Mouse (Mus musculus) limb, embryonic 10.5 days (tissue): ENCODE results near the gene Fos. TPM values are rescaled to one million over a fixed set of nuclear protein-coding genes. Genes with fewer than 3 reads are reported as not detected.

Experiments used
- DNase-seq: peaks from one replicate; pipeline ENCODE4 v3.0.0-alpha.2; 2017; ENCODE audit warnings: low spot score
- H3K27ac ChIP-seq: fragments of 300-500 bp; sonication (generic); 2 replicates; pipeline ENCODE4 v1.5.1; 2016; ENCODE audit warnings: mild to moderate bottlenecking
- H3K27me3 ChIP-seq: fragments of 300-500 bp; sonication (generic); 2 replicates; pipeline ENCODE4 v1.6.1; 2016; ENCODE audit warnings: low read depth, mild to moderate bottlenecking; ENCODE audit not compliant: poor library complexity, severe bottlenecking
- H3K36me3 ChIP-seq: fragments of 300-500 bp; sonication (generic); 2 replicates; pipeline ENCODE4 v1.6.1; 2016; ENCODE audit warnings: mild to moderate bottlenecking, moderate library complexity
- H3K4me1 ChIP-seq: fragments of 300-500 bp; sonication (generic); 2 replicates; pipeline ENCODE4 v1.6.1; 2016
- H3K4me3 ChIP-seq: fragments of 300-500 bp; sonication (generic); 2 replicates; pipeline ENCODE4 v1.5.1; 2016; ENCODE audit warnings: mild to moderate bottlenecking, moderate library complexity
- H3K9me3 ChIP-seq: fragments of 300-500 bp; sonication (generic); replicated peaks from 2 replicates; pipeline ENCODE4 v1.6.1; 2016; ENCODE audit warnings: mild to moderate bottlenecking
- WGBS: fragments of 180-500 bp; shearing (Covaris S2); methylation state at CpG from one replicate; pipeline ENCODE4 v1.1.7; 2016; 5-methylcytosine and 5-hydroxymethylcytosine counted together
- polyA plus RNA-seq: library from polyadenylated mRNA; unstranded; fragments of >200 nt; fragmentation: Nextera tagmentation; extraction: Ambion mirVana; gene quantifications from 2 replicates; pipeline ENCODE4 v1.2.1, GENCODE M21; 2016

The Fos gene
- polyA plus RNA-seq, 1 experiment from 2014 or later: 0.76 TPM

GRCm38 (mm10) chr12:85484655-85485054 lies 11.0 kb downstream of the Fos start:
- Histone ChIP-seq H3K4me3 (no peak overlapping the region), H3K27me3 (0 out of 2 replicates have a peak, but pooled peaks cover 4% of the 10 kb centered on the region), H3K9me3 (no peaks in the 10 kb centered on the region), H3K36me3 (no peaks in the 10 kb centered on the region), H3K27ac (no peak overlapping the region), H3K4me1 (peaks cover 25% of the 10 kb centered on the region)
- DNase-seq: no peak
- WGBS: 82% methylated on average over 2 of the region's 2 CpGs

DNA sequence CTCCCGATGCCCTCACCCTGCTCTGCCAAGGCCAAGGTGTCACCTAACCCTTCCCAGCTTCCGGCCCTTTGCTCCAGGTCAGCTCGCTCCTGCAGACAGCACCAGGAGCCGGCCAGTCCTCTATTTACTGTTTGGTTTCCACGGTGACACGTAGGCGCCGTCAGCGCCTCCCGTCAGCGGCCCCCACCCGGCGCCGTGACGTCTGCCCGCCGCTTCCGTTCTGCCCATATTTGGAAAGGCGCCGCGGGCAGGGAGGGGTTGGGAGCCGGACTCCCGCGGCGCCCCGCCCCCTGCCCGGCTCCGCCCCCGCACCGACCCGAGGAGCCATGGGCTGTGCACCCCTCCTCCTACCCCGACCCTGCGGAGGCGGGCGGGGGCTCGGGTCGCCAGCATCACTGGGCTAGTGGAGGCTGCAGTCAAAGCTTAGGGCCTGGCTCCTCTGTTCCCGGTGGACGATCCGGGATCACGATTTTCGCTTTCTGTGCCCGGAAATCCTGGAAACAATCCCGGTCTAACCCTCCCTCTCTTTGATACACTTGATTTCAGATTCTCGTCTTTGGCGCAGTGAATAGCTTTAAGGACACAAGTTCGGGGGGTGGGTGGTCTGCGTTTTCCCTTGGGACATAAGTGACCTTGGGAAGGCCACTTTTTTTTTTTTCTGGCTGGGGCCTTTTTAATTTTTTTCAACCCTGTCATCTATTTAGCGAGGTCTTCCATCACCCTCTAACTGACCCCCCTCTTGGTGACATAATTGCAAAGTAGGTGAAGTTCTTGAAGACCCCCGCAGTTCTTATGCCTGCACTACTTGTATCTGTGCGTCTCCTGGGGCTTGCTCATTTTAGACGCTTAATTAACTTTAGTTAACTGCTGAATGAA lies 12.4 kb downstream of the Fos start:
- DNase-seq: peak; percentile 98
- under 1% methylated on average over 52 of the region's 52 CpGs for WGBS
- H3K4me1 ChIP-seq: peaks cover 22% of the 10 kb centered on the region
- peak overlapping the region; percentile 58 for H3K4me3 ChIP-seq
- H3K27ac ChIP-seq: peak overlapping the region; percentile 87
- H3K36me3 ChIP-seq: no peaks in the 10 kb centered on the region
- no peaks in the 10 kb centered on the region for H3K9me3 ChIP-seq
- H3K27me3 ChIP-seq: peaks cover 10% of the 10 kb centered on the region; the same call in 1 of the 2 replicates

GRCm38 (mm10) chr12:85486766-85487069 lies 13.0 kb downstream of the Fos start:
- Histone ChIP-seq H3K9me3 (no peaks in the 10 kb centered on the region), H3K4me3 (peak overlapping the region; percentile 58), H3K27ac (peak overlapping the region; percentile 87), H3K36me3 (no peaks in the 10 kb centered on the region), H3K27me3 (peaks cover 10% of the 10 kb centered on the region; the same call in 1 of the 2 replicates), H3K4me1 (peaks cover 24% of the 10 kb centered on the region)
- DNase-seq: peak; percentile 63
- 2% methylated on average over 20 of the region's 20 CpGs for WGBS

- peak; percentile 82 for DNase-seq
- Histone ChIP-seq H3K9me3 (no peaks in the 10 kb centered on the region), H3K36me3 (no peaks in the 10 kb centered on the region), H3K27ac (peak overlapping the region; percentile 25; the same call in 1 of the 2 replicates), H3K4me1 (peaks cover 31% of the 10 kb centered on the region), H3K4me3 (peak overlapping the region; percentile 58), H3K27me3 (peaks cover 10% of the 10 kb centered on the region; the same call in 1 of the 2 replicates)
- WGBS: 2% methylated on average over 12 of the region's 12 CpGs
Measured at GRCm38 (mm10) chr12:85487545-85488141, 14.0 kb downstream of the Fos start.

DNA sequence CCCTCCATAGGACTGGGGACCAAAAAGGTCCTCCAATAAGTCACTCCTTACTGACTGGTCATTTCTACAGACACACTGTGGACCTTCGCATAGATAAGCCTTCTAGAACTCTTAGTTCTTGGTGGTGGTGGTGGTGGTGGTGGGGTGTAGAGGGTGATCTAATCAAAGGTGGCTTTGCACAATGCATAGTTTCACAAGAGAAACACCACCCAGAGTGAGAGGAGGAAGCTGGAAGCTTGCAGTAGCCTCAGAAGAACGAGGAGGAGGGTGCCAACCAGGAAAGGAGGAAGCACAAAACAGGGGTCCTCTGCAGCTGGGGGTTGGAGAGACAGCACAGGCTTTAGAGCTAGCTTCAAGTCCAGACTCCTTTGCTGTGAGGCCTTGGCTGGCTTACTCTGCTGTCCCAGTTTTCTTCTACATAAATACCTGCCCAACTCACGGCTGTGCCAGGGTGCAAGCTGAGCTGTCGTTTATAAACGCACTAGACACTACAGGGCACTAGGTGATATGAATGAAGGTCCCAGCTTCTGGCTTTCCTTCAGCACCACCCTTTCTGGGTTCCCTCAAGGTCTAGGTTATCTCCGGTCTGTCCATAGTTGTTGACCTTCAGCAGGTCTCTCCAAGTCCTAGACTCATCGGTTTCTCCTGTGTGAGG lies 15.7 kb downstream of the Fos start:
- 83% methylated on average over 7 of the region's 7 CpGs for WGBS
- H3K36me3 ChIP-seq: no peaks in the 10 kb centered on the region
- no peak for DNase-seq
- H3K4me3 ChIP-seq: no peak overlapping the region
- no peak overlapping the region for H3K27ac ChIP-seq
- no peaks in the 10 kb centered on the region for H3K9me3 ChIP-seq
- H3K27me3 ChIP-seq: peaks cover 10% of the 10 kb centered on the region; the same call in 1 of the 2 replicates
- peaks cover 31% of the 10 kb centered on the region for H3K4me1 ChIP-seq

DNA sequence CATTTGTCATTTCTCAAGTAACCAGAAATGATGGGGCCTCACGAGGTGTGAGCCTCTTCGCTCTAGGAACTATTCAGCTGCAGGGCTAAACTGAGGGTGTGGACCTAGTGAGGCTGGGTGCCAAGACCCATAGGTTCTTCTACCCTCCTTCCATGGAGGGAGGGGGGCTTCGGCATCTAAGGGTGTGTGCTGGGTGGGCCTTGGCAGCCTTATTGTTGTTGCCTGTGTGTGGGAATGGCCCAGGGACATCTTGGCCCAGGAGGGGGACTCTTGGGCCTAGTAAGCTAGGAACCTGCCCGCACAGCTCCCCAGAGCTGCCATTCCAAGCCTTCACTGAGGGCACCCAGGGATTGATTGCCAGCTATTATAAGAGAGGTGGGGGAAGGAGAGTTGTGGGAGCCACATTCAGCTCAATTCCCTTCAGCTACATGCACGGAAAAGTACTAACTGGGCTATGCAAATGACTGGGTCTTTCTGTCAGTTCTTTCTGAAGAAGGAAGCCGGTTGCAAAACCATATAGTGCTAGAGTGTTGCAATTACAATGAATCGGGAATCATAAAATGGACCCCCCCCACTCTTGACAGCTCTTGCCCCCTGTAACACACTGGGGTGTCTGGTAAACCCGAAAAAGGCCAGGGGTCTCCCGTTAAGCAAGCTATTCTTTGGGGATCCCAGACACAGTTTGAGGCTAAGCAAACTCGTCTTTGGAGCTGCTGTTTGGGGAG lies 16.6 kb downstream of the Fos start:
- 77% methylated on average over 10 of the region's 10 CpGs for WGBS
- DNase-seq: no peak
- H3K4me3 ChIP-seq: no peak overlapping the region
- peaks cover 29% of the 10 kb centered on the region for H3K4me1 ChIP-seq
- H3K27ac ChIP-seq: no peak overlapping the region
- H3K36me3 ChIP-seq: no peaks in the 10 kb centered on the region
- no peaks in the 10 kb centered on the region for H3K9me3 ChIP-seq
- H3K27me3 ChIP-seq: peaks cover 10% of the 10 kb centered on the region; the same call in 1 of the 2 replicates

DNA sequence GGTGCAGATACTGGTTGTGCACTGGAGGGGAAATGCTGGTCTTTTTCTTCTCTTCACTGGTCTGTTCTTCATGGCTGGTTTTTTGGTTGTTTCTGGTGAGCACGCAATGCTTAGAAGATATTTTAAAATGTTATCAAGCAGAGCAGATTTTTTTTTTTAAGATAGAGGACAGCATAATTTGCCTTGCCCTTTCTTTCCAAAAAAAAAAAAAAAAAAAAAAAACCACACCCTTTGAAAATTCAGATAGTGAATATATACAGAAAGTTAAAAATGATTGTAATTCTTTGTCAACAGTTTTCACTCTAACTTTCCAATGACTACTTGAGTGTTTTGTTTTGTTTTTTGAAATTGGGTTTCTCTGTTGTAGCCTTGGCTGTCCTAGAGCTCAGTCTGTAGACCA lies 17.3 kb downstream of the Fos start:
- H3K27me3 ChIP-seq: peaks cover 10% of the 10 kb centered on the region; the same call in 1 of the 2 replicates
- no peaks in the 10 kb centered on the region for H3K9me3 ChIP-seq
- H3K4me1 ChIP-seq: peaks cover 25% of the 10 kb centered on the region
- no peak for DNase-seq
- WGBS: 96% methylated on average over 1 of the region's 1 CpGs
- no peaks in the 10 kb centered on the region for H3K36me3 ChIP-seq
- no peak overlapping the region for H3K27ac ChIP-seq
- no peak overlapping the region for H3K4me3 ChIP-seq

DNA sequence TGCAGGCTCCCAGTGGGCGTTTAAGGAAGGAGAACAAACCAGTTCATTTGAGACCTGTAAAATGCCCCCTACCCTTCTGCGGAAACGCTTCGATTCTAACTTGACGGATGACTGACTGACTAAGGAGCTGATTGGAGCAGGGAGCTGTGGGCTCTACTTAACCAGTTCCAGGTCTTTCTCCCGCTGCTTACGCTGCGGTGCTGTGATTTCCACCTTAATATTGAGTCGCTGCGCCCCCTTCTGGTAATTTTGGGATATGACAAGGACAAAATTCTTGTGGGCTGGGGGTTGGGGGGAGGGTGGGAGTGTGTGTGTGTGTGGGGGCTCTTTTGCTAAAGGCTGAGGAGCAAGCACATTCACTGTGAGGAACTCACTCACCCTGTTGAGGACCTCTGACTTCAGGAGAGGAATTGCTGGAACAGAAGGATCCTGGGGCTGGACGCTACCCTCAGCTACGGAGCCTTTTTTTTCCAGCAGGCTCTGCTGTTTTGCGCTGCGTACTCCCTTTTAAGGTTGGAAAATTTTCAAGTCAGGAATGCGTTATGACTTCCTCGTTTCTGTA lies 18.5 kb downstream of the Fos start:
- peak overlapping the region; percentile 31 for H3K4me3 ChIP-seq
- H3K27me3 ChIP-seq: peaks cover 10% of the 10 kb centered on the region; the same call in 1 of the 2 replicates
- peak; percentile 82 for DNase-seq
- peak overlapping the region; percentile 75 for H3K27ac ChIP-seq
- WGBS: 26% methylated on average over 16 of the region's 16 CpGs
- H3K9me3 ChIP-seq: no peaks in the 10 kb centered on the region
- no peaks in the 10 kb centered on the region for H3K36me3 ChIP-seq
- H3K4me1 ChIP-seq: peaks cover 17% of the 10 kb centered on the region

GRCm38 (mm10) chr12:85496336-85496735 lies 22.6 kb downstream of the Fos start:
- Histone ChIP-seq H3K27ac (no peak overlapping the region), H3K36me3 (no peaks in the 10 kb centered on the region), H3K27me3 (no peaks in the 10 kb centered on the region), H3K9me3 (no peaks in the 10 kb centered on the region), H3K4me1 (peaks cover 9% of the 10 kb centered on the region), H3K4me3 (no peak overlapping the region)
- no peak for DNase-seq
- WGBS: 82% methylated on average over 7 of the region's 7 CpGs

DNA sequence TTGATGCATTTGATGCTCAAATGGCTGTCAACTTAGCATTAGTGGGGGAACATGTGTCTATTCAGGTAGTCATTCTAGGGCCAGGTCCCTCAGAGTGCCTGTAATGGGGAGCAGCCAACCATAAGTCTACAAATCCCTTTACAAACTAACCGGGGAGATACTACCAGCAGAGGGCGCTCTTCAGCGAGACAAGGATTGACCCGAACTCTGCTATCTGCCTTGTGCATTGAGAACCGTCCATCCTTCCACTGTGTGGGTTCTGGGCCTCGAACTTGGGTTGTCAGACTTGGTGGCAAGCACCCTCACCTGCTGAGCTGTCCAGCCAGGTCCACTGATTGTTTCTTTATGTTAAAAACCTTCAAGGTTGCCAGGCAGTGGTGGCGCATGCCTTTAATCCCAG lies 23.1 kb downstream of the Fos start:
- peak; percentile 84 for DNase-seq
- Histone ChIP-seq H3K27ac (no peak overlapping the region), H3K4me1 (peaks cover 7% of the 10 kb centered on the region), H3K9me3 (no peaks in the 10 kb centered on the region), H3K36me3 (no peaks in the 10 kb centered on the region), H3K27me3 (no peaks in the 10 kb centered on the region), H3K4me3 (no peak overlapping the region)
- WGBS: 25% methylated on average over 7 of the region's 7 CpGs

DNA sequence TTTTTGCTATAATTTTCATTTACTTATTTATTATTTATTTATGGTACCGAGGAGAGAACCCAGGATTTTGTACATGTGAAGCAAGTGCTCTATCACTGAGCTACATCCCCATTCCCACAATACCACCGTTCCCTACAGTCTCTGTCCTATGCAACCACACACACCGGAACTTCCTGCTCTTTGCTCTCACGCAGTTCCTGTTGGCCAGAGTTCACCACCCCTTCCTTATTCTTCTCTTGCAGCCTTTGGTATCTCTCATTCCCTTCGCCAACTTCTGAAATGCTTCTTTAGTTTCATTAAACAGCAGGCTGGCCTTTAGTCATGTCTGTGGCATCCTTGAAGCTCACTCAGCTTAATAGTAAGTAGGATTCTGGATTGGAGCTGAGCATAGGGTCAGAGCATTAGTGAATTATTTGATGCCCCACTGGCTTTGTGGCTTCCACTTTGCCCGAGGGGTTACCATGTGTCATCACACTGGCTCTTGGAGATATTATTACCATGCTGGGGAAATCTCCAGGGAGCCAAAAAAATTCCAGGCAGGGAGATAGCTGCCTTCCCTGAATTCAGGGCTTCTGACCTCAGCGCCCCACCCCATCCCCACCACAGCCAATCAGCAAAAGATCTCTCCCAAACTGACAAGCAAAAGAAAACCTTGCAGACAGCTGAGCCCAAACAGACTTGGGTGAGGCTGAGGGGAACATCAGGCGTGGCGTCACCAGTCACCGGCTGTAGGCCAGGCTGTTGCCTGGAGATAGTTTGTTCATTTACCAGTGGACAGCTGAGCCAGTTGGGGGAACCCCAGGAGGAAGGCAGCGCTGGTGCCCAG lies 23.8 kb downstream of the Fos start:
- no peaks in the 10 kb centered on the region for H3K9me3 ChIP-seq
- WGBS: 67% methylated on average over 11 of the region's 11 CpGs
- H3K27ac ChIP-seq: no peak overlapping the region
- H3K4me1 ChIP-seq: no peaks in the 10 kb centered on the region
- no peak overlapping the region for H3K4me3 ChIP-seq
- DNase-seq: no peak
- no peaks in the 10 kb centered on the region for H3K27me3 ChIP-seq
- no peaks in the 10 kb centered on the region for H3K36me3 ChIP-seq

- H3K36me3 ChIP-seq: no peaks in the 10 kb centered on the region
- no peaks in the 10 kb centered on the region for H3K9me3 ChIP-seq
- H3K27me3 ChIP-seq: no peaks in the 10 kb centered on the region
- no peaks in the 10 kb centered on the region for H3K4me1 ChIP-seq
- DNase-seq: no peak
- no peak overlapping the region for H3K4me3 ChIP-seq
- 80% methylated on average over 8 of the region's 8 CpGs for WGBS
- H3K27ac ChIP-seq: no peak overlapping the region
Measured at GRCm38 (mm10) chr12:85499001-85499400, 25.3 kb downstream of the Fos start.
